Mouse (Mus musculus) heart, embryonic 15.5 days (tissue): ENCODE results near the gene Wnt1. TPM values are rescaled to one million over a fixed set of nuclear protein-coding genes. Genes with fewer than 3 reads are reported as not detected.

Experiments used
- ATAC-seq: fragments of 200-750 bp; cut with Nextera tagmentation; replicated peaks from 2 replicates; pipeline ENCODE4 v1.8.0; 2017; ENCODE audit warnings: low read depth, moderate TSS enrichment; ENCODE audit not compliant: insufficient number of reproducible peaks, insufficient read depth, low FRiP score
- H3K27ac ChIP-seq: fragments of 300-500 bp; sonication (generic); 2 replicates; pipeline ENCODE4 v1.5.1; 2015; ENCODE audit warnings: mild to moderate bottlenecking, inconsistent platforms
- H3K27me3 ChIP-seq: fragments of 300-500 bp; sonication (generic); 2 replicates; pipeline ENCODE4 v1.6.1; 2015; ENCODE audit warnings: inconsistent platforms
- H3K36me3 ChIP-seq: fragments of 300-500 bp; sonication (generic); 2 replicates; pipeline ENCODE4 v1.6.1; 2015; ENCODE audit warnings: mild to moderate bottlenecking, inconsistent platforms
- H3K4me1 ChIP-seq: fragments of 300-500 bp; sonication (generic); replicated peaks from 2 replicates; pipeline ENCODE4 v1.6.1; 2015; ENCODE audit warnings: inconsistent platforms
- H3K4me2 ChIP-seq: fragments of 300-500 bp; sonication (generic); 2 replicates; pipeline ENCODE4 v1.6.1; 2015; ENCODE audit warnings: inconsistent platforms, mild to moderate bottlenecking, moderate library complexity
- H3K4me3 ChIP-seq: fragments of 300-500 bp; sonication (generic); 2 replicates; pipeline ENCODE4 v1.5.1; 2015; ENCODE audit warnings: mild to moderate bottlenecking, inconsistent platforms
- H3K9ac ChIP-seq: fragments of 300-500 bp; sonication (generic); 2 replicates; pipeline ENCODE4 v1.6.1; 2015; ENCODE audit warnings: mild to moderate bottlenecking, inconsistent platforms
- H3K9me3 ChIP-seq: fragments of 300-500 bp; sonication (generic); replicated peaks from 2 replicates; pipeline ENCODE4 v1.6.1; 2016; ENCODE audit warnings: inconsistent platforms
- WGBS: fragments of 180-500 bp; shearing (Covaris S2); methylation state at CpG from one replicate; pipeline ENCODE4 v1.1.7; 2015; ENCODE audit warnings: mixed read lengths; 5-methylcytosine and 5-hydroxymethylcytosine counted together
- polyA plus RNA-seq: library from polyadenylated mRNA; unstranded; fragments of >200 nt; fragmentation: Nextera tagmentation; extraction: Ambion mirVana; gene quantifications from 2 replicates; pipeline ENCODE4 v1.2.1, GENCODE M21; 2015

Wnt1 gene
- polyA plus RNA-seq, 1 experiment from 2014 or later: not detected

DNA sequence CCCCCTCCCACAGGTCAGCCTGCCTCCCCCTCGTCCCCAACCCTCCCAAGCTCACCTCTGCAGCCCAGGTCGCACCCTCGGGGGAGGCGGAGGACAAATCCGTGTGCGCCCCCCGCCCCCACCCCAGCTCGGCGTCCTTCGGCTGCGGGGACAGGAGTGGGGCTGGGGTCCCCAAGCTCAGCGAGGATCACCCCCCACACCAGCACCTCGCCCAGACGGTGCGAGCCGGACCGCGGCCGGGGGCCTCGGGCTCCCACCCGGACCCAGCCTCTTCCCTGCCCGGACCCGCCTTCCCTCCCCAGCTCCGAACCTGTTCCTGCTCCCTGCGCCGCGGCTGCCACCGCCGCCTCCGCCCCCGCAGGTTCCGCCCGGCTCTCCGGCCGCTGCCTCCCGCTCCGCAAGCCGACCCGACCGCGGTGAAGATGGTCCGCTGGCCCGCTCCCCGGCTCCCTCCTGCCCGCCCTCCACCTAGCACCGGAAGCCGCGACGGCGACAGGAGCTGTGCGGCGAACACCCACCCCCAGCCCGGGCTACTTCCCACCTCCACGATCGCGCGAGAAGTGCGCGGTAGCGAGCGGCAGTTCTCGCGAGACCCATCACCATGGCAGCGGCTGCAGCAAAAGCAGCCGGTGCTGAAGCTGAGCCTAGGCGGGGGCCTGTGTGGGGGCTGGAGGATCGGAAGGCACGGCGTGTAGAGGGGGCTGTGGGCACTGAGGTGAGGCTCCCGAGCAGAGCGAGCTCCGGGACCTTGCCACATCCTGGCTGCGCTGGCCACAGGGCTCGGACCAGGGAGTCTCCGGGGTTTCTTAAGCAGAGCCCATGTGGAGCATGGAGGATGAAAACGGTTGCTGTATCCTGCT, 26.8 kb upstream of the Wnt1 start, which contains the start of gene Arf3:
TSS of gene Arf3 (minus strand) at position 545 of the 860 bp plus-strand sequence.
- H3K4me2 ChIP-seq: peak within 1 kb of the TSS; percentile 83
- H3K4me3 ChIP-seq: peak within 1 kb of the TSS; percentile 85
- peak within 1 kb of the TSS; percentile 79 for H3K27ac ChIP-seq
- H3K9me3 ChIP-seq: no peaks in the 10 kb centered on the region
- WGBS: under 1% methylated on average over 74 of the region's 76 CpGs
- H3K27me3 ChIP-seq: 0 out of 2 replicates have a peak, but pooled peaks cover 19% of the 10 kb centered on the region
- peak; percentile 94 for ATAC-seq
- H3K4me1 ChIP-seq: peaks cover 14% of the 10 kb centered on the region
- peak within 1 kb of the TSS; percentile 88 for H3K9ac ChIP-seq
- H3K36me3 ChIP-seq: 0 out of 2 replicates have a peak, but pooled peaks cover 3% of the 10 kb centered on the region

DNA sequence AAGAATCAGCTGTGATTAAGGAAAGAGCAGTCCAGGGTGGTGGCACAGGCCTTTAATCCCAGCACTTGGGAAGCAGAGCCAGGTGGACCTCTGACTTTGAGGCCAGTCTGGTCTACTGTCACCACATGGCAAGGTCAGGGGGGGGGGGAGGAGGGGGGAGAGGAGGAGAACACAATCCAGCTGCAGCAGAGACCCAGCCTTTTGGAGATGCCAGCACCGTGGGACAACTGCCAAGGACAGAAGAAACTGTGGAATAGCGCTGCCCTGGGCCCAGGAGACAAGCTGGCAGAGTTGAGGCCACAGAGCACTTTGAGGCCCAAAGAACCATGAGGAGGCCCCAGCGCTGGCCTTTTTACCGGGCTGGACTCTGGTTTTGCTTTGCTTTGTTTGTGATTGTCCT, 23.7 kb upstream of the Wnt1 start:
- peaks cover 45% of the 10 kb centered on the region for H3K27me3 ChIP-seq
- H3K4me2 ChIP-seq: no peak overlapping the region
- H3K9me3 ChIP-seq: no peaks in the 10 kb centered on the region
- WGBS: 63% methylated on average over 4 of the region's 4 CpGs
- H3K27ac ChIP-seq: no peak overlapping the region
- no peak overlapping the region for H3K4me3 ChIP-seq
- no peak for ATAC-seq
- H3K36me3 ChIP-seq: no peaks in the 10 kb centered on the region
- H3K9ac ChIP-seq: no peak overlapping the region
- H3K4me1 ChIP-seq: peaks cover 14% of the 10 kb centered on the region

DNA sequence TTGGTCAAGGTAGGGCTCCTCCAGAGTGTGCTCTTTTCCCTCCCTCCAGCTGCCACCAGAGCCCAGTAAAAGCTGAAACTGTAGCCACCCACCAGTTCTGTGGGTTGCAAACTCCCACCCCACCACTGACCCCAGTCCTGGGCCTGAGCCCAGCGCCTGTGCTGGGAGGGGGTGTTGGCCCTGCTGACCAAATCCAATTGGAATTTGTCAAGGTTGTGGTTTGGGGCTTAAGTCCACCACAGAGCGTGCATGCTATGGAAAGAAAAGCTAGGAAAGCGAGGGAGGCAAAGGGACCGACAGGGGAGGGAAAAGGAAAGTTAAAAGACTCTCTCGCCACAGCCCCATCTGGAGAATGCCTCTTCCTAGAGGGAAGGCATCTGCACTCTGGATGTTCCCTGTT, 21.4 kb upstream of the Wnt1 start:
- Histone ChIP-seq H3K27ac (no peak overlapping the region), H3K36me3 (no peaks in the 10 kb centered on the region), H3K4me1 (peaks cover 20% of the 10 kb centered on the region), H3K27me3 (peaks cover 68% of the 10 kb centered on the region), H3K9ac (no peak overlapping the region), H3K4me2 (no peak overlapping the region), H3K9me3 (no peaks in the 10 kb centered on the region), H3K4me3 (no peak overlapping the region)
- 31% methylated on average over 5 of the region's 5 CpGs for whole genome bisulfite sequencing
- no peak for ATAC-seq

DNA sequence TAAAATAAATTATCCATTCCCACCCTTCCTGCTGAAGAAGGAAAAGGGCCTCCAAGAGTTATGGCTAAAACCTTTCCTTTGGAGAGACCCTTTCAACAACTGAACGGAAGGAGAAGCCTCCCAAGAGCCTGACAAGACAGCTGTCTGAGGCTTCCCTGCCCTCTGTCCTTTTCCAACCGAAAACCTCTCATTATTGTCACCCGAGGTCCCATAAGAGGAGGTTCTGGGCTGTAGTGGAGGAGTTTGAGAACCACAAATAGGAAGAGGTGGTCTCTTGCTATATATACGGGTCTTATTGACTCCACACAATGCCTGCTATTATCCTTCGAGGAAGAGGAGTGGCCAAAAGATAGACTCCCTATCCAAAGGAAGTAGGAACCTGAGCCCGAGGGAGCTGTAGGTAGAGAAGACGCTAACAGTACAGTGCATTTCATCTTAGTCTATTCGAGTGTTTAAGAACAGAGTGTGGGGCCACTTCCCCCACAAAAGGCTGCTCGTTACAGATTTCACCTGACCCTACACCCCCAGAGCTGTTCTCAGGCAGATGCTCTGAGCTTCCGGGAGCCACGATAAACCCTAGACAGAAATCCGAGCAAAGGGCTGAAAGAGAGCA, 17.7 kb upstream of the Wnt1 start:
- Histone ChIP-seq H3K27me3 (peaks cover 85% of the 10 kb centered on the region), H3K9ac (no peak overlapping the region), H3K27ac (no peak overlapping the region), H3K36me3 (no peaks in the 10 kb centered on the region), H3K4me1 (peaks cover 34% of the 10 kb centered on the region), H3K4me2 (peak overlapping the region; percentile 76), H3K4me3 (peak overlapping the region; percentile 48), H3K9me3 (no peaks in the 10 kb centered on the region)
- WGBS: 15% methylated on average over 12 of the region's 12 CpGs
- no peak for ATAC-seq

DNA sequence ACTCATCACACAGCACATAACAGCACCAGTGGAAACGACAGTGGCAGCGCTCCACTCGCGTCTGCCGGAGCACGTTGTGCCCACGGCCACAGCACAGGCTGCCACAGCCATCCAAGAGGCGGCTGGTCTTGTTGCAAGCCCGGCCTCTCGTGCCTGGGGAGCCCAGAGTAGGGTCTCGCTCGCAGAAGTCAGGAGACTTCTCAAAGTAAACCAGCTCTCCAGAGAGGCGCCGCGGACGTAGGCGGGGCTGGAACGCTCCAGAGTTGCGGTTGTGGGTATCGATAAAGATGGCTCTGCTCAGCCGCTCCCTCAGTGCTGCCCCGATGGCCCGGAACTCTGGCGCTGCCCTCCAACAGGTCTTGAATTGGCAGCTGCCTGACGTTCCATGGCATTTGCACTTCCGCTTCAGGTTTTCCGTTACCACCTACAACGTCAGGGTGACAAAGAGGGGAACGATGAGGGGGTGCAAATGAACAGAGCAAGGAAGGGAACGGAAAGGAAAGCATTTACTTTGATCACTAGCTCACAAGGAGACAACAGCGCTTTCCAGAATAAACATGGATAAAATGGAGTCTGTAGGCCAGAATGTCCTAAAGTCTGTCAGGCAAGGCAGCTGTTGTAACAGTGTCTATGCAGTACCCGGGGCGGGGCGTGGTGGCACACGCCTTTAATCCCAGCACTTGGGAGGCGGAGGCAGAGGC, 17.0 kb upstream of the Wnt1 start:
- peak overlapping the region; percentile 50 for H3K9ac ChIP-seq
- H3K27ac ChIP-seq: no peak overlapping the region
- H3K4me1 ChIP-seq: peaks cover 41% of the 10 kb centered on the region
- 3% methylated on average over 36 of the region's 36 CpGs for WGBS
- ATAC-seq: no peak
- no peaks in the 10 kb centered on the region for H3K9me3 ChIP-seq
- peak overlapping the region; percentile 76 for H3K4me2 ChIP-seq
- no peaks in the 10 kb centered on the region for H3K36me3 ChIP-seq
- H3K27me3 ChIP-seq: peaks cover 93% of the 10 kb centered on the region
- H3K4me3 ChIP-seq: peak overlapping the region; percentile 48

DNA sequence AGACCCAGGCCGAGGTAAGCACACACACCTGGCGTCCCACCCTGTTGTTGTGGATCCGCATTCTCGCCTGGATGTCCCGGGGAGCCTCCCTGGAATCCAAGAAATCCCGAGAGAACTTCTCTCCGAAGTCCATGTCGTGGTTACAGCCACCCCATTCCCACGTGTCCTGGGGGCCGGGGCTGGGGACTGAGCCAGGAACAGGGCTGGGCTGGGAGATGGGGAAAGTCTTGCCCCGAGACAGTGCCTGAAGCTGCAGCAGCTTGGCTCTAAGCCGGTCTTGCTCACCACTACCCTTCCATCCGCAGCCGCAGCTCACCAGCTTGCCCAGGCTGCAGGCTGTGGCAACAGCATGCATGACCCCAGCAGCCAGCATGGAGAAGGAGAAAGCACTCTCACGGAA, 15.6 kb upstream of the Wnt1 start:
- peak overlapping the region; percentile 25 for H3K9ac ChIP-seq
- H3K9me3 ChIP-seq: no peaks in the 10 kb centered on the region
- WGBS: 21% methylated on average over 15 of the region's 15 CpGs
- no peak overlapping the region for H3K4me3 ChIP-seq
- peaks cover 55% of the 10 kb centered on the region for H3K4me1 ChIP-seq
- no peak overlapping the region for H3K4me2 ChIP-seq
- H3K36me3 ChIP-seq: no peaks in the 10 kb centered on the region
- H3K27me3 ChIP-seq: peaks cover 98% of the 10 kb centered on the region
- no peak overlapping the region for H3K27ac ChIP-seq
- no peak for ATAC-seq

DNA sequence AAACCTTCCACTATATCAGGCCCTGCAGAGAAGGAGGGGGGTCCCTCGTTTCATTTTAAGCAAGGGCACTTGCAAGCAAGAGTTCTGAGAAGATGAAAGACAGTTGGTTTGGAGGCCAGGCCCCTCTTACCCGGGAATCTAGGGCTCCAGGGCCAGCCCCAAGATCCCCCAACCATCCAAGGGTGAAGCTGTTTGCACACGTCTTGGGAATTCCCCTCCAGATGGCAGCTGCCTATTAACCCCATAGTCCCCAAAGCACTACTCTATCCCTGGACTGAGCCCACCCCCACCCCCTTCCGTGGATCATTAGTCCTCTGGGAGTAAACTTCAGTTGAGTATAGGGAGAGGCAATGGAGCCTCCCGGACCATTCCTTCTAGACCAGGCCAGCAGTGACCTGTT, 14.1 kb upstream of the Wnt1 start:
- Histone ChIP-seq H3K9ac (no peak overlapping the region), H3K27me3 (peaks cover 99% of the 10 kb centered on the region), H3K4me1 (peaks cover 61% of the 10 kb centered on the region), H3K4me2 (no peak overlapping the region), H3K9me3 (no peaks in the 10 kb centered on the region), H3K27ac (no peak overlapping the region), H3K4me3 (no peak overlapping the region), H3K36me3 (no peaks in the 10 kb centered on the region)
- ATAC-seq: no peak
- 11% methylated on average over 5 of the region's 5 CpGs for WGBS

DNA sequence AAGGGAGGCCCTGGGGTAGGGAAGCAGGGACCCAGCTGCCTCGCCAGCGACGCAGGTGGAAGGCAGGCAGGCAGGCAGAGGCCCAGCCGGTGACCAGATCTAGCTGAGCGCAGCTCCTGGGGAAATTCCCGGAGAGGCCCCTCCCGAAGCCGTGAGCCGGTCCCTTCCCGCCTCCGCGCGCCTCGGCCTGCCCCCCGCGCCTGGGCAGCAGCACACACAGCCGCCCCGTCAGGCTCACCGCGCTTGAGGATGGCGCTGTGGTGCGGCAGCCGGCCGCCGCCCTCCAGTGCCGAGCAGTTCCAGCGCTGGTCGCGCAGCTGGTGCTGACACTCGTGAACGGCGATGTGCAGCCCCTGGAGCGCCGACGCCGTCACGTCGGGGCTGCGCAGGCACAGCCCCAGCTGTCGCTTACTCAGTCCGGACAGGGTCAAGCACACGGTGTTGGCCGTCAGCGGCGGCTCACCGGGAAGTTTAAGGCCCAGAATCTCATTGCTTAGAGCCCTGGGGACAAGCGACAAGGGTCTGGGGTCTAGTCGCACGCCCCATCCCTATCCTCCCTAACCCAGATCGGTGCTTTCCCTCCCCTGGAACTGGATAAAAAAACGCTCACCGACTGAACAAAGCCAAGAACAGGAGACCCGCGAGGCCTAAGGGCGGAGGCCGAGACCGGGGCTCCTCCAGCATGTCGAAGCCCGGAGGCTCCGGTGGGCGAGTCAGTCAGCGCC, 13.2 kb upstream of the Wnt1 start:
- peak overlapping the region; percentile 39 for H3K4me3 ChIP-seq
- peaks cover 62% of the 10 kb centered on the region for H3K4me1 ChIP-seq
- ATAC-seq: peak; percentile 69
- WGBS: 2% methylated on average over 62 of the region's 62 CpGs
- H3K9me3 ChIP-seq: no peaks in the 10 kb centered on the region
- H3K27me3 ChIP-seq: peaks cover 100% of the 10 kb centered on the region
- H3K36me3 ChIP-seq: no peaks in the 10 kb centered on the region
- no peak overlapping the region for H3K27ac ChIP-seq
- H3K9ac ChIP-seq: peak overlapping the region; percentile 28
- H3K4me2 ChIP-seq: peak overlapping the region; percentile 66

DNA sequence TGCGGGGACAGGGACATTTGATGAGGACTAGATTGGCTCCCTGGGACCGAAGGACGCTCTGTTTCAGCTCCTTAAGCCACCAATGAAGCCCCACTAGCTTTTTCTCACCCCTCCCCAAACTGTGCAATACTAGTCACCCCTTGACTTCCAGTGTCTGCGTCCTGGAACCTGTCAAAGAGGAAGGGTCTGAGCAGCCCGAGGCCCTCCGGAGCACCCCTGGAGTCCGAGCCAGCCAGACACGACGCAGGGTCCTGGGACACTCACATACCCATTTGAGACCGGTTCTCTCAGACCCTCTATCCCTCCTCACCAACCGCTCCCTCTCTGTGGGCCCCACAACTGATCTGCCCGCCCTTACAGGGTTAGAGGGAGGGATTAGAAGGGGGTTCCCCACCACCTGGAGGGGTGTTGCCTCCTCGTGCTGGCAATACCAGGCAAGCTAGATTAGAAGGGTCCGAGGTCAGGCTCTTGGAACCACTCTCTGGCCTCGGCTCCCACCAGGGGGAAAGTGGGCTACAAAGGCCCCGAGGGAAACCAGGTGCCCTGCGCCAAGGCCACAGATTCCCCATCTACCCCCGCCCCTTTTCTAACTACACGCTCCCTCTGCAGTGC, 12.5 kb upstream of the Wnt1 start:
- H3K4me3 ChIP-seq: peak overlapping the region; percentile 39
- H3K4me2 ChIP-seq: peak overlapping the region; percentile 66
- ATAC-seq: no peak
- peaks cover 100% of the 10 kb centered on the region for H3K27me3 ChIP-seq
- WGBS: 4% methylated on average over 19 of the region's 19 CpGs
- no peak overlapping the region for H3K9ac ChIP-seq
- no peak overlapping the region for H3K27ac ChIP-seq
- no peaks in the 10 kb centered on the region for H3K36me3 ChIP-seq
- no peaks in the 10 kb centered on the region for H3K9me3 ChIP-seq
- H3K4me1 ChIP-seq: peaks cover 58% of the 10 kb centered on the region

DNA sequence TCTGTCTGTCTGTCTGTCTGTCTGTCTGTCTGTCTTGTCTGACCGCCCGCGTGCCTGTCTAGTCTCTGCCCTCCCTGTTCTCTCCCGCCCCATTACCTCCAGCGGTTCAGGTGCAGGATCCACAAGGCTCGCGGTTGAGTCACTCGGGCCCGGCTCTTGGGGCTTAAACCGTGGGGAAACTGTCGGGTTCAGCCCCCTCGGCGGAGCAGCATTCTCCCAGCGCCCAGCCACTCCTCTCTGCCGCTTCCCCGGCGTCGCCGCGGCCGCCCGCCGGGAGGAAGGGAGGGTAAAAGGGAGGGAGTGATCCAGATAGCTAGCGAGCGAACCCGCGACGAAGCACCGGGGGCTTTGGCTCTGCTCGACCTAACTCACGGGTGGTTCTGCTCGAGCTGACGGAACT, 11.9 kb upstream of the Wnt1 start, which contains the start of gene Wnt10b:
TSS of gene Wnt10b (minus strand) at position 389 of the 400 bp plus-strand sequence.
- Histone ChIP-seq H3K27me3 (peaks cover 98% of the 10 kb centered on the region), H3K9ac (peak within 1 kb of the TSS; percentile 31; the same call in 1 of the 2 replicates), H3K4me1 (peaks cover 51% of the 10 kb centered on the region), H3K36me3 (no peaks in the 10 kb centered on the region), H3K9me3 (no peaks in the 10 kb centered on the region), H3K4me2 (peak within 1 kb of the TSS; percentile 66), H3K4me3 (peak within 1 kb of the TSS; percentile 39), H3K27ac (no peak within 1 kb of the TSS)
- no peak for ATAC-seq
- under 1% methylated on average over 33 of the region's 33 CpGs for WGBS
